Mouse (Mus musculus): Measurements from ENCODE around the gene Sdr42e1.

GRCm38 (mm10) chr8:117670461-117670860 lies 3.0 kb downstream of the Sdr42e1 start:
- TF ChIP-seq POLR2A (IDR thresholded peaks at IDR 0.05; ENCODE audit: insufficient read depth, low read depth, low read length) (no peak), CTCF (IDR thresholded peaks at IDR 0.05) (no peak), EP300 (IDR thresholded peaks at IDR 0.05; ENCODE audit: insufficient read depth, low read depth, low read length) (no peak)

Measured in heart, adult 2 months (tissue).